Mouse (Mus musculus): ENCODE results near the gene Syt5. TPM values are rescaled to one million over a fixed set of nuclear protein-coding genes. Genes with fewer than 3 reads are reported as not detected.
A peak's percentile ranks its signal among the peaks of the same experiment; 100 is the strongest.
"Not testable (repeated sequence)": the region's sequence is repeated elsewhere in the genome, so short reads cannot be mapped to it uniquely, and the experiment has no call there.

Syt5 gene
- 218 and 229 TPM in 2 replicates for polyA plus RNA-seq (2012; rRNA removed)

DNA sequence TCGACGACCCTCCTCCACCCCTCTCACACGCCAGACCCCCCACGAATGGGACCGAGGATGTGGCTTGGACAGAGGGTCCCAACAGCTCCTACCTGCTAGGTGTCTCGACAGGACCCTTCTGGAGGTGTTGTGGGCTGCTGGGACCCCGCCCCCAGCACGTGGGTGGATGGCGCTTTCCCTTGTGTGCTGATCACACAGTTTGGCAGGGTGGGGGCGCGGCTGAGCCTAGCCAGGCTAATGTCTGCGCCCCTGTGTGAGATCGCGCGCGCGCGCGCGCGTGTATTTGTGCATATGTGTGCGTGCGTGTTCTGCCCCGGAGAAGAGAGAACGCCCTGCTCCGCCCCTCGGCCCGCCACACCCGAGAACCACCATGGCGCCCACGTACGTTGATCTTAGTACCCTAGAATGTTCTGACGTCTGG is at the start of gene Syt5:
Gene Syt5 (minus strand): TSS at position 321 of the 421 bp plus-strand sequence.
- Histone ChIP-seq H3K27ac (ENCODE audit: insufficient read depth, low read length) (peak within 1 kb of the TSS; percentile 93), H3K4me1 (ENCODE audit: control insufficient read depth, insufficient read depth, low read length) (peaks cover 3% of the 10 kb centered on the region), H3K4me3 (ENCODE audit: insufficient read depth, low read length) (peak within 1 kb of the TSS; percentile 62)
- peak; percentile 41; the same call in 1 of the 2 replicates for TF ChIP-seq POLR2A (IDR thresholded peaks at IDR 0.05; ENCODE audit: extremely low read depth, insufficient read depth, low read length)
- TF ChIP-seq CTCF (IDR thresholded peaks at IDR 0.05; ENCODE audit: extremely low read depth, insufficient read depth, low read length) = no peak

DNA sequence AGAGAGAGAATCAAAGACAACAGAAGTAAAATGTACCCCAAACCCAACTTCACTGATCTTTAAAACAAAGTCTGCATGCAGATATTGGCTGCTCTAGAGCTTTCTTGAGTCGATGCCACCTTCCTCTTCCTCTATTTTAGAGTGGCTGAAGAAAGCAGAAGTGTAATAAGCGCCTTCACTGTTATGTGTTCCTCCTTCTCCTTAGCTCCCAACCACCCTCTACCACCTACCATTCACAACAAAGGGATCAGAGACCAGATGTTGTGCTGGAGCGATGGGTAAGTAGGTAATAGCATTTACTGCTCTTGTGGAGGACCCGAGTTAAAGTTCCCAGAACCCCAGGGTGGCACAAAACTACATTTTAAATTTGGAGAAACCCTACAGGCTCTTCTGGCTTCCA is 49.7 kb upstream of the Syt5 start:
- not testable (repeated sequence) for H3K27ac ChIP-seq (ENCODE audit: insufficient read depth, low read length); H3K4me3 ChIP-seq (ENCODE audit: insufficient read depth, low read length); H3K4me1 ChIP-seq (ENCODE audit: control insufficient read depth, insufficient read depth, low read length)

DNA sequence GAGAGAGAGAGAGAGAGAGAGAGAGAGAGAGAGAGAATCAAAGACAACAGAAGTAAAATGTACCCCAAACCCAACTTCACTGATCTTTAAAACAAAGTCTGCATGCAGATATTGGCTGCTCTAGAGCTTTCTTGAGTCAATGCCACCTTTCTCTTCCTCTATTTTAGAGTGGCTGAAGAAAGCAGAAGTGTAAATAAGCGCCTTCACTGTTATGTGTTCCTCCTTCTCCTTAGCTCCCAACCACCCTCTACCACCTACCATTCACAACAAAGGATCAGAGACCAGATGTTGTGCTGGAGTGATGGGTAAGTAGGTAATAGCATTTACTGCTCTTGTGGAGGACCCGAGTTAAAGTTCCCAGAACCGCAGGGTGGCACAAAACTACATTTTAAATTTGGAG is 34.1 kb upstream of the Syt5 start:
- not testable (repeated sequence) for H3K4me1 ChIP-seq (ENCODE audit: control insufficient read depth, insufficient read depth, low read length); H3K27ac ChIP-seq (ENCODE audit: insufficient read depth, low read length); H3K4me3 ChIP-seq (ENCODE audit: insufficient read depth, low read length)

DNA sequence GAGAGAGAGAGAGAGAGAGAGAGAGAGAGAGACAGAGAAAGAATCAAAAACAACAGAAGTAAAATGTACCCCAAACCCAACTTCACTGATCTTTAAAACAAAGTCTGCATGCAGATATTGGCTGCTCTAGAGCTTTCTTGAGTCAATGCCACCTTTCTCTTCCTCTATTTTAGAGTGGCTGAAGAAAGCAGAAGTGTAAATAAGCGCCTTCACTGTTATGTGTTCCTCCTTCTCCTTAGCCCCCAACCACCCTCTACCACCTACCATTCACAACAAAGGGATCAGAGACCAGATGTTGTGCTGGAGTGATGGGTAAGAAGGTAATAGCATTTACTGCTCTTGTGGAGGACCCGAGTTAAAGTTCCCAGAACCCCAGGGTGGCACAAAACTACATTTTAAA is 25.0 kb upstream of the Syt5 start:
- H3K27ac ChIP-seq (ENCODE audit: insufficient read depth, low read length); H3K4me1 ChIP-seq (ENCODE audit: control insufficient read depth, insufficient read depth, low read length); H3K4me3 ChIP-seq (ENCODE audit: insufficient read depth, low read length): not testable (repeated sequence)

DNA sequence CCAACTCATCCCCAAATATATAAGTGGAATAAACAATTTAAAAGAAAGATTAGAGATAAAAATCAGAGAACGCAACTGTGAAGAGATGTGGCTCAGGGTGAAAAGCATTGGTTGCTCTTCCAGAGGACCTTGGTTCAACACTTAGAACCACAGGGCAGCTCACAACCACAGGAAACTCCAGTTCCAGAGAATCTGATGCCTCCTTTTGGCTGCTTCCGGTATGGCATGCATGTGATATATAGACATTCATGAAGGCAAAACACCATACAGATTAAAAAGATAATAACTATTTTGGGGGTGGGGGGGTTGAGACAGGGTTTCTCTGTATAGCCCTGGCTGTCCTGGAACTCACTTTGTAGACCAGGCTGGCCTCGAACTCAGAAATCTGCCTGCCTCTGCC is 15.3 kb upstream of the Syt5 start:
- Histone ChIP-seq H3K4me1 (ENCODE audit: control insufficient read depth, insufficient read depth, low read length) (no peaks in the 10 kb centered on the region), H3K4me3 (ENCODE audit: insufficient read depth, low read length) (no peak overlapping the region), H3K27ac (ENCODE audit: insufficient read depth, low read length) (no peak overlapping the region)
- TF ChIP-seq POLR2A (IDR thresholded peaks at IDR 0.05; ENCODE audit: extremely low read depth, insufficient read depth, low read length) = no peak
- TF ChIP-seq CTCF (IDR thresholded peaks at IDR 0.05; ENCODE audit: extremely low read depth, insufficient read depth, low read length) = no peak

DNA sequence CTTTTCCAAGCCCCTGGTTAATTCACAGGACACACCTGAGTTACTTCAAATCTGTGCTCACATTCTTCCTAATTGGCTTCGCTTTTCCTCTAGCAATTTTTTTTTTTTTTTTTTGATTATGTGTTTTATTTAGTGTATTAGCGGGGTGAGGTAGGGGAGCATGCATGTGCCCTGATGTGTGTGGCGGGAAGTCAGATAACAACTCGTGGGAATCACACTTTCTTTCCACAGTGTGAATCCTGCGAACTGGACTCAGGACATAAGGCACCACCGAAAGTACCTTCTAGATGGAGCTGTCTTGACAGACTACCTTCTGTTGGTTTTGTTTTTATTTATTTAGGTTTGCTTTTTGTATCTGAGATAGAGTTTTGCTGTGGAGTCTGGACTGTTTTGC is 9.8 kb upstream of the Syt5 start:
- H3K4me3 ChIP-seq (ENCODE audit: insufficient read depth, low read length) = no peak overlapping the region
- TF ChIP-seq CTCF (IDR thresholded peaks at IDR 0.05; ENCODE audit: extremely low read depth, insufficient read depth, low read length) (no peak), POLR2A (IDR thresholded peaks at IDR 0.05; ENCODE audit: extremely low read depth, insufficient read depth, low read length) (no peak)
- H3K27ac ChIP-seq (ENCODE audit: insufficient read depth, low read length) = no peak overlapping the region
- no peaks in the 10 kb centered on the region for H3K4me1 ChIP-seq (ENCODE audit: control insufficient read depth, insufficient read depth, low read length)

DNA sequence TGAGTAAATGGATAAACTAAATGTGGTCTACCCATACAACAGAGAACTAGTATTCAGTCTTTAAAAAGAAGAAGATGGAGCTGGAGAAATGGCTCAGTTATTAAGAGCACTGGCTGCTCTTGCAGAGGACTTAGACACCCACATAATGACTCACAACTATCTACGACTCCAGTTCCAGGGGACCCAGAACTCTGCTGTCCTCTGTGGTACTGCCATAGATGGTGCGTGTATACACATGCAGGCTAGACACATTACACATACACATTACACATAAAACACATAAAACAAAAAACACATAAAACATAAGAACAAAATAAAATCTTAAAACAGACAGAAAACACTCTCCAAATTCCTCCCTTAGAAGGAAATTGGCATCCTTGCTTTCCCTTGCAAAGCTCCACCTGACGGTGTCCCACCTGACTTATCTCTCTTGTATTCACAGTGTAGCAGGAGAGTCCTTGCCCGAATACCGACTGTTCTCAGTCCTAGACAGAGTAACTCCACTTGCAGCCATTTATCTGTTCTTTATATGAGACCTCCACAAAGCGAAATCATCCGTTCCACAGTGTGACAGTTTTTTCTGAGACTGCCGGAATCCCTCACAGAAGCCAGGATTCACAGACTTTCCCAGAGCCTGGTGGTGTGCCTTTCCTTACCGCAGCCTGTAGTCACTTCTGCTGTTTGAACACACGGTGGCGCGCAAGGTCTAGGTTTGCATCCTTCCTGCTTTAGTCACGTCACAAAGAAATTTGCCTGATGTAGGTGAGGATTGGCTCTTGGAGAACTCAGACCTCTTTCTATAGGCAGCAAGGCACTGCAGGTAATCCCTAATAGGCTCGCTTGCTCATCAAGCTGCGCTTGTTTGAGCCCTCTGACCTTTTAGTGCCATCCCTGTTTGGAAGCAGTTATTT is 9.2 kb upstream of the Syt5 start:
- TF ChIP-seq POLR2A (IDR thresholded peaks at IDR 0.05; ENCODE audit: extremely low read depth, insufficient read depth, low read length) (no peak), CTCF (IDR thresholded peaks at IDR 0.05; ENCODE audit: extremely low read depth, insufficient read depth, low read length) (peak; percentile 99)
- Histone ChIP-seq H3K4me1 (ENCODE audit: control insufficient read depth, insufficient read depth, low read length) (no peaks in the 10 kb centered on the region), H3K27ac (ENCODE audit: insufficient read depth, low read length) (no peak overlapping the region), H3K4me3 (ENCODE audit: insufficient read depth, low read length) (no peak overlapping the region; the same call in 1 of the 2 replicates)

DNA sequence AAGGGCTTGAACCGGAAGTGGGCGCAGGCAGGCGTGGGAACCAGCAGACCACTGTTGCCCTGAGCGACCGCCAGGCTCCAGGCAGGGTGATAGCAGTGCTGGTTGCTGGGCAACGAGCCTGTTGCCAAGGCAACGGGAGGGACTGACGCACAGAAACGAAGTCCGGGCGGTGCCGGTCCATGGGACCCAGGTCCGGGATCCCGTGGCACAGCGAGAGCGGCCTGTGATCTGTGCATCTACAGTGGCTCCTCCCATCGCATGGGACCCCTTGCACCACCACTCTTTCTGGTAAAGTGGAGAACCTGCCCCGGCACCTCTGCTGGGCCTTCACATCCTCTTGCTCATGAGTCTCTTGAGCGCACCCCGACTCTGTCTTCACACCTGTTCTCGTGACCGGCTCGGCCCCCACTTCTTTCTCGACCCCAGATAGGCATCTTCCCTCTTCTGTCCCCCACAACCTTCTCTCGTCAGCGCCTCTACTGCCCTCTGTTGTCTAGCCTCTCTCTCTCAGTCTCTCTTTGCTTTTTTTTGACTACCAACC is 680 bp downstream of the Syt5 start:
- Histone ChIP-seq H3K4me1 (ENCODE audit: control insufficient read depth, insufficient read depth, low read length) (peaks cover 3% of the 10 kb centered on the region), H3K27ac (ENCODE audit: insufficient read depth, low read length) (peak overlapping the region; percentile 93), H3K4me3 (ENCODE audit: insufficient read depth, low read length) (peak overlapping the region; percentile 62)
- TF ChIP-seq CTCF (IDR thresholded peaks at IDR 0.05; ENCODE audit: extremely low read depth, insufficient read depth, low read length) (no peak), POLR2A (IDR thresholded peaks at IDR 0.05; ENCODE audit: extremely low read depth, insufficient read depth, low read length) (peak; percentile 70; the same call in 1 of the 2 replicates)

DNA sequence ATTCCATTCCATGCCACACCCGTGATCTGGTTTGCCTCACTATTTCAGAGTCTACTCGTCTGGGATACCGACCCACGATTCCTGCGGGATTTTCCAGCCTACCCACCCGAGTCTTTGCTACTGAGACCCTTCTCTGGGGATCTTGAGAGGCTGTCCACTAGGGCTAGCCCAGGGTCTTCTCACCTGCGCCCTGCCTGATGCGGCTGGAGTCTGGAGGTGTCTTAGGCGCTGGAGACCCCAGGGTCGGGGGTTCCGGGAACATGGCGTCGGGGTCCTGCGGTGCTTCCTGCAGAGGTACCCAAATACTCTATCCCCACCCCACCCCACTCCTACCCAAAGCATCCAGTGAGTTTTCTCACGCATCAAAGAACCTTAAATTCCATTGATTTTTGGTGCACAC is 1.3 kb downstream of the Syt5 start:
- Histone ChIP-seq H3K4me3 (ENCODE audit: insufficient read depth, low read length) (peak overlapping the region; percentile 62), H3K4me1 (ENCODE audit: control insufficient read depth, insufficient read depth, low read length) (peaks cover 3% of the 10 kb centered on the region), H3K27ac (ENCODE audit: insufficient read depth, low read length) (peak overlapping the region; percentile 86)
- no peak for TF ChIP-seq POLR2A (IDR thresholded peaks at IDR 0.05; ENCODE audit: extremely low read depth, insufficient read depth, low read length)
- TF ChIP-seq CTCF (IDR thresholded peaks at IDR 0.05; ENCODE audit: extremely low read depth, insufficient read depth, low read length) = no peak

DNA sequence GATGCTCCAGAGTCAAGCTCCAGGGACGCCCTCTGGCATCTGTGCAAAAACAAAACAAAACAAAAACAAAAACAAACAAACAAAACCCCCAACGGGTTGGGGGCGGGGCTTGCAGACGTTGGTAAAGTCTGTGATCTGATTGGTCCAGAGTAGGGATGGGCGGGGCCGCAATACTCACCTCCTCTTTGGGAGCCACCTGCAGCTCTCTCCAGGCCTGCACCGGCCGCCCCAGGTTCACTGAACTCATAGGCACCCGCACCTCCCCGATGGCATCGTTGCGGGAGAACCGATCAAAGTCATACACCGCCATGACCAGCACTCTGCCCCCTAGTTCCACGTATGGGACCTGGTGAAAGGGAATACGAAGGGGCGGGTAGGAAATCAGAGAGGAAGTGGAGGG is 5.3 kb downstream of the Syt5 start:
- no peak for TF ChIP-seq CTCF (IDR thresholded peaks at IDR 0.05; ENCODE audit: extremely low read depth, insufficient read depth, low read length)
- TF ChIP-seq POLR2A (IDR thresholded peaks at IDR 0.05; ENCODE audit: extremely low read depth, insufficient read depth, low read length) = no peak
- Histone ChIP-seq H3K4me3 (ENCODE audit: insufficient read depth, low read length) (no peak overlapping the region), H3K4me1 (ENCODE audit: control insufficient read depth, insufficient read depth, low read length) (peaks cover 3% of the 10 kb centered on the region), H3K27ac (ENCODE audit: insufficient read depth, low read length) (no peak overlapping the region)
